Mouse (Mus musculus): ENCODE measurements around the gene Myadml2.

Gene Myadml2

GRCm38 (mm10) chr11:120661076-120661460 lies 13.1 kb upstream of the Myadml2 start, which contains the start of gene Notum:
Notum (minus strand) TSS chr11:120661175.
- peak; percentile 60 for DNase-seq (ENCODE audit: low read depth, low spot score)

- peak; percentile 71 for DNase-seq (ENCODE audit: low read depth, low spot score)
Measured at GRCm38 (mm10) chr11:120660301-120661075, 12.5 kb upstream of the Myadml2 start.

GRCm38 (mm10) chr11:120659509-120660300 lies 11.7 kb upstream of the Myadml2 start:
- peak; percentile 40 for DNase-seq (ENCODE audit: low read depth, low spot score)

- peak; percentile 93 for DNase-seq (ENCODE audit: low read depth, low spot score)
Measured at GRCm38 (mm10) chr11:120658876-120659410, 11.0 kb upstream of the Myadml2 start.

GRCm38 (mm10) chr11:120657301-120657700 lies 9.3 kb upstream of the Myadml2 start:
- no peak for DNase-seq (ENCODE audit: low read depth, low spot score)

- no peak for DNase-seq (ENCODE audit: low read depth, low spot score)
Measured at GRCm38 (mm10) chr11:120654741-120655140, 6.8 kb upstream of the Myadml2 start.

GRCm38 (mm10) chr11:120651872-120652271 lies 3.9 kb upstream of the Myadml2 start:
- DNase-seq (ENCODE audit: low read depth, low spot score) = peak; percentile 86

GRCm38 (mm10) chr11:120647047-120647830 lies 719 bp downstream of the Myadml2 start:
- DNase-seq (ENCODE audit: low read depth, low spot score) = no peak

GRCm38 (mm10) chr11:120643601-120643987 lies 4.4 kb downstream of the Myadml2 start, which contains the start of gene Pycr1:
Pycr1 (minus strand) TSS chr11:120643769.
- DNase-seq (ENCODE audit: low read depth, low spot score) = peak; percentile 97

GRCm38 (mm10) chr11:120642939-120643600 lies 4.9 kb downstream of the Myadml2 start:
- DNase-seq (ENCODE audit: low read depth, low spot score) = no peak

- DNase-seq (ENCODE audit: low read depth, low spot score) = no peak
Measured at GRCm38 (mm10) chr11:120641869-120642268, 6.1 kb downstream of the Myadml2 start.

- DNase-seq (ENCODE audit: low read depth, low spot score) = no peak
Measured at GRCm38 (mm10) chr11:120641255-120641654, 6.7 kb downstream of the Myadml2 start.

GRCm38 (mm10) chr11:120634810-120635209 lies 13.1 kb downstream of the Myadml2 start:
- peak; percentile 66 for DNase-seq (ENCODE audit: low read depth, low spot score)

GRCm38 (mm10) chr11:120633520-120634343 lies 14.2 kb downstream of the Myadml2 start, which contains the start of gene Mafg:
Mafg (minus strand) TSS chr11:120633600.
- peak; percentile 97 for DNase-seq (ENCODE audit: low read depth, low spot score)

- peak; percentile 89 for DNase-seq (ENCODE audit: low read depth, low spot score)
Measured at GRCm38 (mm10) chr11:120632559-120633519, 15.1 kb downstream of the Myadml2 start.

GRCm38 (mm10) chr11:120631726-120632448 lies 16.1 kb downstream of the Myadml2 start:
- no peak for DNase-seq (ENCODE audit: low read depth, low spot score)

- DNase-seq (ENCODE audit: low read depth, low spot score) = no peak
Measured at GRCm38 (mm10) chr11:120630881-120631725, 16.9 kb downstream of the Myadml2 start.
